Mouse (Mus musculus): ENCODE data around the gene Rtn4r. TPM values are rescaled to one million over a fixed set of nuclear protein-coding genes. Genes with fewer than 3 reads are reported as not detected.

Gene Rtn4r
- total RNA-seq, 2 experiments from 2014 or later: 106 to 111 TPM

GRCm38 (mm10) chr16:18169156-18169555 is 41.7 kb downstream of the Rtn4r start:
- no peak overlapping the region for H3K4me3 ChIP-seq
- DNase-seq (ENCODE audit: low spot score in 2 of 2): no peak
- TF ChIP-seq CTCF (conservative IDR thresholded peaks at IDR 0.05): no peak
- H3K27ac ChIP-seq: no peak overlapping the region

GRCm38 (mm10) chr16:18169776-18170175 is 42.3 kb downstream of the Rtn4r start:
- H3K4me3 ChIP-seq: no peak overlapping the region
- DNase-seq (ENCODE audit: low spot score in 2 of 2): no peak
- H3K27ac ChIP-seq: no peak overlapping the region
- no peak for TF ChIP-seq CTCF (conservative IDR thresholded peaks at IDR 0.05)

GRCm38 (mm10) chr16:18172266-18172855 is 44.9 kb downstream of the Rtn4r start:
- peak; percentile 97 for TF ChIP-seq CTCF (conservative IDR thresholded peaks at IDR 0.05)
- H3K4me3 ChIP-seq: no peak overlapping the region
- H3K27ac ChIP-seq: peak overlapping the region; percentile 91
- DNase-seq (ENCODE audit: low spot score in 2 of 2): peak; percentile 81 to 95

- no peak for TF ChIP-seq CTCF (conservative IDR thresholded peaks at IDR 0.05)
- Histone ChIP-seq H3K27ac (peak overlapping the region; percentile 91), H3K4me3 (no peak overlapping the region)
- DNase-seq (ENCODE audit: low spot score in 2 of 2): peak; percentile 53 to 75
Measured at GRCm38 (mm10) chr16:18173231-18173630, 45.8 kb downstream of the Rtn4r start.

- DNase-seq (ENCODE audit: low spot score in 2 of 2): no peak
- no peak for TF ChIP-seq CTCF (conservative IDR thresholded peaks at IDR 0.05)
- no peak overlapping the region for H3K4me3 ChIP-seq
- H3K27ac ChIP-seq: peak overlapping the region; percentile 91
Measured at GRCm38 (mm10) chr16:18173788-18174187, 46.3 kb downstream of the Rtn4r start.

GRCm38 (mm10) chr16:18175817-18176541 is 48.5 kb downstream of the Rtn4r start:
- TF ChIP-seq CTCF (conservative IDR thresholded peaks at IDR 0.05): no peak
- H3K27ac ChIP-seq: peak overlapping the region; percentile 91
- no peak for DNase-seq (ENCODE audit: low spot score in 2 of 2)
- no peak overlapping the region for H3K4me3 ChIP-seq

GRCm38 (mm10) chr16:18176758-18177157 is 49.3 kb downstream of the Rtn4r start:
- peak; percentile 45 for TF ChIP-seq CTCF (conservative IDR thresholded peaks at IDR 0.05)
- H3K27ac ChIP-seq: peak overlapping the region; percentile 91; the same call in 1 of the 2 replicates
- H3K4me3 ChIP-seq: no peak overlapping the region
- DNase-seq (ENCODE audit: low spot score in 2 of 2): no peak

- TF ChIP-seq CTCF (conservative IDR thresholded peaks at IDR 0.05): no peak
- Histone ChIP-seq H3K27ac (no peak overlapping the region), H3K4me3 (no peak overlapping the region)
- no peak for DNase-seq (ENCODE audit: low spot score in 2 of 2)
Measured at GRCm38 (mm10) chr16:18179591-18179990, 52.1 kb downstream of the Rtn4r start.

GRCm38 (mm10) chr16:18181398-18181797 is 54.0 kb downstream of the Rtn4r start:
- no peak for DNase-seq (ENCODE audit: low spot score in 2 of 2)
- H3K27ac ChIP-seq: no peak overlapping the region
- H3K4me3 ChIP-seq: no peak overlapping the region
- TF ChIP-seq CTCF (conservative IDR thresholded peaks at IDR 0.05): no peak

- Histone ChIP-seq H3K27ac (no peak overlapping the region), H3K4me3 (no peak overlapping the region)
- TF ChIP-seq CTCF (conservative IDR thresholded peaks at IDR 0.05): no peak
- no peak for DNase-seq (ENCODE audit: low spot score in 2 of 2)
Measured at GRCm38 (mm10) chr16:18182766-18183165, 55.3 kb downstream of the Rtn4r start.

GRCm38 (mm10) chr16:18185715-18186449 is 58.4 kb downstream of the Rtn4r start:
- H3K27ac ChIP-seq: no peak overlapping the region
- no peak for TF ChIP-seq CTCF (conservative IDR thresholded peaks at IDR 0.05)
- no peak overlapping the region for H3K4me3 ChIP-seq
- no peak for DNase-seq (ENCODE audit: low spot score in 2 of 2)

GRCm38 (mm10) chr16:18186798-18187197 is 59.4 kb downstream of the Rtn4r start:
- Histone ChIP-seq H3K4me3 (no peak overlapping the region), H3K27ac (no peak overlapping the region)
- no peak for DNase-seq (ENCODE audit: low spot score in 2 of 2)
- no peak for TF ChIP-seq CTCF (conservative IDR thresholded peaks at IDR 0.05)

GRCm38 (mm10) chr16:18187221-18187620 is 59.8 kb downstream of the Rtn4r start:
- TF ChIP-seq CTCF (conservative IDR thresholded peaks at IDR 0.05): no peak
- no peak for DNase-seq (ENCODE audit: low spot score in 2 of 2)
- no peak overlapping the region for H3K4me3 ChIP-seq
- no peak overlapping the region for H3K27ac ChIP-seq

All from layer of hippocampus, adult 2 months (tissue).